Mouse (Mus musculus): Measurements from ENCODE around the gene Mta3. TPM values are rescaled to one million over a fixed set of nuclear protein-coding genes. Genes with fewer than 3 reads are reported as not detected.

The Mta3 gene
- polyA plus RNA-seq, 1 experiment from 2014 or later = 49.1 TPM

- 86% methylated on average over 11 of the region's 11 CpGs for WGBS
- Histone ChIP-seq H3K4me2 (no peak overlapping the region), H3K27me3 (no peaks in the 10 kb centered on the region), H3K4me1 (no peaks in the 10 kb centered on the region), H3K36me3 (peaks cover 31% of the 10 kb centered on the region), H3K9me3 (no peaks in the 10 kb centered on the region), H3K4me3 (no peak overlapping the region), H3K9ac (no peak overlapping the region), H3K27ac (no peak overlapping the region)
- ATAC-seq (ENCODE audit: insufficient number of reproducible peaks, low FRiP score, low TSS enrichment, low read depth) = no peak
These were observed 93.6 kb downstream of the Mta3 start for GRCm38 (mm10) chr17:83799506-83800050.

GRCm38 (mm10) chr17:83803987-83804386 lies 98.0 kb downstream of the Mta3 start:
- no peak for ATAC-seq (ENCODE audit: insufficient number of reproducible peaks, low FRiP score, low TSS enrichment, low read depth)
- Histone ChIP-seq H3K27ac (no peak overlapping the region), H3K27me3 (no peaks in the 10 kb centered on the region), H3K9ac (no peak overlapping the region), H3K4me2 (no peak overlapping the region), H3K9me3 (no peaks in the 10 kb centered on the region), H3K36me3 (peaks cover 59% of the 10 kb centered on the region), H3K4me3 (no peak overlapping the region), H3K4me1 (no peaks in the 10 kb centered on the region)
- 77% methylated on average over 9 of the region's 9 CpGs for WGBS

- no peaks in the 10 kb centered on the region for H3K4me1 ChIP-seq
- H3K4me3 ChIP-seq = no peak overlapping the region
- H3K9ac ChIP-seq = no peak overlapping the region
- peaks cover 70% of the 10 kb centered on the region for H3K36me3 ChIP-seq
- H3K27ac ChIP-seq = no peak overlapping the region
- H3K4me2 ChIP-seq = no peak overlapping the region
- WGBS = 82% methylated on average over 9 of the region's 9 CpGs
- no peaks in the 10 kb centered on the region for H3K9me3 ChIP-seq
- ATAC-seq (ENCODE audit: insufficient number of reproducible peaks, low FRiP score, low TSS enrichment, low read depth) = no peak
- H3K27me3 ChIP-seq = no peaks in the 10 kb centered on the region
These were observed 99.1 kb downstream of the Mta3 start for GRCm38 (mm10) chr17:83805078-83805477.

GRCm38 (mm10) chr17:83807345-83807744 lies 101.4 kb downstream of the Mta3 start:
- peaks cover 68% of the 10 kb centered on the region for H3K36me3 ChIP-seq
- ATAC-seq (ENCODE audit: insufficient number of reproducible peaks, low FRiP score, low TSS enrichment, low read depth) = no peak
- H3K4me1 ChIP-seq = no peaks in the 10 kb centered on the region
- H3K4me2 ChIP-seq = no peak overlapping the region
- H3K27me3 ChIP-seq = no peaks in the 10 kb centered on the region
- H3K9me3 ChIP-seq = no peaks in the 10 kb centered on the region
- H3K27ac ChIP-seq = no peak overlapping the region
- H3K4me3 ChIP-seq = no peak overlapping the region
- whole genome bisulfite sequencing = 64% methylated on average over 7 of the region's 7 CpGs
- H3K9ac ChIP-seq = no peak overlapping the region

- Histone ChIP-seq H3K36me3 (peaks cover 74% of the 10 kb centered on the region), H3K4me1 (no peaks in the 10 kb centered on the region), H3K4me3 (no peak overlapping the region), H3K27ac (no peak overlapping the region), H3K4me2 (no peak overlapping the region), H3K9me3 (no peaks in the 10 kb centered on the region), H3K27me3 (no peaks in the 10 kb centered on the region), H3K9ac (no peak overlapping the region)
- ATAC-seq (ENCODE audit: insufficient number of reproducible peaks, low FRiP score, low TSS enrichment, low read depth) = no peak
- WGBS = 73% methylated on average over 11 of the region's 11 CpGs
These were observed 101.9 kb downstream of the Mta3 start for GRCm38 (mm10) chr17:83807778-83808398.

- H3K9ac ChIP-seq = no peak overlapping the region
- no peak overlapping the region for H3K27ac ChIP-seq
- H3K36me3 ChIP-seq = peaks cover 74% of the 10 kb centered on the region
- no peaks in the 10 kb centered on the region for H3K27me3 ChIP-seq
- no peak overlapping the region for H3K4me3 ChIP-seq
- no peak overlapping the region for H3K4me2 ChIP-seq
- ATAC-seq (ENCODE audit: insufficient number of reproducible peaks, low FRiP score, low TSS enrichment, low read depth) = no peak
- H3K4me1 ChIP-seq = no peaks in the 10 kb centered on the region
- WGBS = 88% methylated on average over 12 of the region's 12 CpGs
- no peaks in the 10 kb centered on the region for H3K9me3 ChIP-seq
These were observed 102.6 kb downstream of the Mta3 start for GRCm38 (mm10) chr17:83808476-83809098.

GRCm38 (mm10) chr17:83809197-83809829 lies 103.3 kb downstream of the Mta3 start:
- ATAC-seq (ENCODE audit: insufficient number of reproducible peaks, low FRiP score, low TSS enrichment, low read depth) = no peak
- Histone ChIP-seq H3K9me3 (no peaks in the 10 kb centered on the region), H3K4me2 (no peak overlapping the region), H3K36me3 (peaks cover 66% of the 10 kb centered on the region), H3K4me3 (no peak overlapping the region), H3K4me1 (no peaks in the 10 kb centered on the region), H3K27me3 (no peaks in the 10 kb centered on the region), H3K27ac (no peak overlapping the region), H3K9ac (no peak overlapping the region)
- 84% methylated on average over 17 of the region's 17 CpGs for WGBS

GRCm38 (mm10) chr17:83810285-83810684 lies 104.3 kb downstream of the Mta3 start:
- Histone ChIP-seq H3K4me1 (no peaks in the 10 kb centered on the region), H3K36me3 (peaks cover 62% of the 10 kb centered on the region), H3K4me3 (no peak overlapping the region), H3K27ac (no peak overlapping the region), H3K9me3 (no peaks in the 10 kb centered on the region), H3K4me2 (no peak overlapping the region), H3K9ac (no peak overlapping the region), H3K27me3 (no peaks in the 10 kb centered on the region)
- 86% methylated on average over 5 of the region's 5 CpGs for WGBS
- no peak for ATAC-seq (ENCODE audit: insufficient number of reproducible peaks, low FRiP score, low TSS enrichment, low read depth)

- 90% methylated on average over 17 of the region's 17 CpGs for WGBS
- Histone ChIP-seq H3K4me1 (no peaks in the 10 kb centered on the region), H3K4me2 (no peak overlapping the region), H3K9ac (no peak overlapping the region), H3K27me3 (no peaks in the 10 kb centered on the region), H3K4me3 (no peak overlapping the region), H3K36me3 (peaks cover 46% of the 10 kb centered on the region), H3K27ac (no peak overlapping the region), H3K9me3 (no peaks in the 10 kb centered on the region)
- ATAC-seq (ENCODE audit: insufficient number of reproducible peaks, low FRiP score, low TSS enrichment, low read depth) = no peak
These were observed 106.4 kb downstream of the Mta3 start for GRCm38 (mm10) chr17:83812200-83812944.

- Histone ChIP-seq H3K27ac (no peak overlapping the region), H3K4me1 (no peaks in the 10 kb centered on the region), H3K9ac (no peak overlapping the region), H3K9me3 (no peaks in the 10 kb centered on the region), H3K27me3 (no peaks in the 10 kb centered on the region), H3K36me3 (peaks cover 44% of the 10 kb centered on the region), H3K4me3 (no peak overlapping the region), H3K4me2 (no peak overlapping the region)
- ATAC-seq (ENCODE audit: insufficient number of reproducible peaks, low FRiP score, low TSS enrichment, low read depth) = no peak
- 85% methylated on average over 4 of the region's 4 CpGs for WGBS
These were observed 107.1 kb downstream of the Mta3 start for GRCm38 (mm10) chr17:83813050-83813449.

GRCm38 (mm10) chr17:83816996-83817395 lies 111.0 kb downstream of the Mta3 start:
- H3K4me3 ChIP-seq = no peak overlapping the region
- no peaks in the 10 kb centered on the region for H3K27me3 ChIP-seq
- H3K27ac ChIP-seq = no peak overlapping the region
- H3K4me1 ChIP-seq = 0 out of 2 replicates have a peak, but pooled peaks cover 4% of the 10 kb centered on the region
- no peaks in the 10 kb centered on the region for H3K9me3 ChIP-seq
- H3K9ac ChIP-seq = no peak overlapping the region
- ATAC-seq (ENCODE audit: insufficient number of reproducible peaks, low FRiP score, low TSS enrichment, low read depth) = no peak
- no peak overlapping the region for H3K4me2 ChIP-seq
- H3K36me3 ChIP-seq = peaks cover 18% of the 10 kb centered on the region
- WGBS = 73% methylated on average over 7 of the region's 7 CpGs

Data from limb, embryonic 15.5 days (tissue).